Mouse (Mus musculus) adrenal gland, postnatal 14 days (tissue): Measurements from ENCODE around the gene Zfp385c. TPM values are rescaled to one million over a fixed set of nuclear protein-coding genes. Genes with fewer than 3 reads are reported as not detected.

Source experiments
- DNase-seq: peaks from one replicate; pipeline ENCODE4 v3.0.0; 2021; ENCODE audit warnings: mixed read lengths
- total RNA-seq: library from RNA; stranded (reverse); gene quantifications from 2 replicates; pipeline ENCODE4 v1.2.3, GENCODE M21; 2021

Gene Zfp385c
- total RNA-seq, 1 experiment from 2014 or later: not detected

- DNase-seq: no peak
Measured at GRCm38 (mm10) chr11:100718462-100718861, 26.2 kb upstream of the Zfp385c start.

- no peak for DNase-seq
Measured at GRCm38 (mm10) chr11:100716649-100717048, 24.4 kb upstream of the Zfp385c start.

- DNase-seq: no peak
Measured at GRCm38 (mm10) chr11:100714948-100715347, 22.7 kb upstream of the Zfp385c start.

- DNase-seq: peak; percentile 89
Measured at GRCm38 (mm10) chr11:100714534-100714915, 22.3 kb upstream of the Zfp385c start.

- DNase-seq: peak; percentile 86
Measured at GRCm38 (mm10) chr11:100713735-100714533, 21.7 kb upstream of the Zfp385c start, which contains the start of gene Hspb9. Gene Hspb9, plus strand, starts transcription at chr11:100713850.

- DNase-seq: no peak
Measured at GRCm38 (mm10) chr11:100713174-100713573, 20.9 kb upstream of the Zfp385c start.

GRCm38 (mm10) chr11:100711783-100712615, 19.7 kb upstream of the Zfp385c start, which contains the start of gene Kat2a:
Gene Kat2a, minus strand, starts transcription at chr11:100712465.
- DNase-seq: peak; percentile 93

- no peak for DNase-seq
Measured at GRCm38 (mm10) chr11:100710977-100711376, 18.7 kb upstream of the Zfp385c start.

GRCm38 (mm10) chr11:100710528-100710927, 18.3 kb upstream of the Zfp385c start:
- no peak for DNase-seq

- no peak for DNase-seq
Measured at GRCm38 (mm10) chr11:100709201-100709810, 17.1 kb upstream of the Zfp385c start.

- no peak for DNase-seq
Measured at GRCm38 (mm10) chr11:100705095-100705747, 13.0 kb upstream of the Zfp385c start.

- peak; percentile 70 for DNase-seq
Measured at GRCm38 (mm10) chr11:100703851-100704531, 11.7 kb upstream of the Zfp385c start, which contains the start of gene Dhx58. Gene Dhx58, minus strand, starts transcription at chr11:100704271.

GRCm38 (mm10) chr11:100703366-100703765, 11.1 kb upstream of the Zfp385c start:
- DNase-seq: no peak

GRCm38 (mm10) chr11:100702906-100703305, 10.7 kb upstream of the Zfp385c start:
- no peak for DNase-seq

- DNase-seq: peak; percentile 83
Measured at GRCm38 (mm10) chr11:100702081-100702851, 10.0 kb upstream of the Zfp385c start.

GRCm38 (mm10) chr11:100701301-100701700, 9.0 kb upstream of the Zfp385c start:
- DNase-seq: peak; percentile 85

- no peak for DNase-seq
Measured at GRCm38 (mm10) chr11:100700710-100701109, 8.5 kb upstream of the Zfp385c start.

GRCm38 (mm10) chr11:100697921-100698320, 5.7 kb upstream of the Zfp385c start:
- peak; percentile 56 for DNase-seq

- peak; percentile 89 for DNase-seq
Measured at GRCm38 (mm10) chr11:100694926-100695325, 2.7 kb upstream of the Zfp385c start.

GRCm38 (mm10) chr11:100693154-100693553, 899 bp upstream of the Zfp385c start:
- no peak for DNase-seq

- DNase-seq: no peak
Measured at GRCm38 (mm10) chr11:100690389-100690788, 1.9 kb downstream of the Zfp385c start.
